Mouse (Mus musculus) stomach, postnatal 0 days (tissue): Measurements from ENCODE around the gene Cct3.

Experiments
- CTCF ChIP-seq: IDR thresholded peaks from 2 replicates; pipeline ENCODE4 v1.5.1; 2016; ENCODE audit warnings: antibody characterized with exemption, low read depth, mild to moderate bottlenecking, moderate library complexity
- EP300 ChIP-seq: optimal IDR thresholded peaks from 2 replicates; pipeline ENCODE3; 2016; ENCODE audit warnings: antibody characterized with exemption

DNA sequence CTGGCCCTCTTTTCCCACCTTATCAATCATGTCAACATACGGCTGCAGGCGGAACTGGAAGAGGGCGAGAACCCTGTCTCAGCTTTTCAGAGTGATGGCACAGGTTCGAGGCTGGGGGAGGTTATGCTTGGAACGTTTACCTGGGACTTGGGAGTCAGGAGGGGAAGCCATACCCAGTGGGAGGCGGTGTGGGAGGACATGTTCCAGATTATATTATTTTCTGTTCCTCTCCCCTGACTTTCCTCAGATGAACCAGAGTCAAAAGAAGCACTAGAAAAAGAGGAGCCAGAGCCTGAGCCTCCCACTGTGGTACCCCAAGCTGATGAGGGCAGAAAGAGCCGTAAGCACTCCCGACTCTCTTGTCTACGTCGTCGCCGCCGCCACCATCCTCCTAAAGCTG, 53.8 kb downstream of the Cct3 start:
- TF ChIP-seq CTCF (no peak), EP300 (no peak)
